Mouse (Mus musculus): ENCODE results near the gene Hgfac. TPM values are rescaled to one million over a fixed set of nuclear protein-coding genes. Genes with fewer than 3 reads are reported as not detected.

Hgfac gene
- polyA plus RNA-seq (2012; rRNA removed) = 3.7 and 6.1 TPM in 2 replicates

DNA sequence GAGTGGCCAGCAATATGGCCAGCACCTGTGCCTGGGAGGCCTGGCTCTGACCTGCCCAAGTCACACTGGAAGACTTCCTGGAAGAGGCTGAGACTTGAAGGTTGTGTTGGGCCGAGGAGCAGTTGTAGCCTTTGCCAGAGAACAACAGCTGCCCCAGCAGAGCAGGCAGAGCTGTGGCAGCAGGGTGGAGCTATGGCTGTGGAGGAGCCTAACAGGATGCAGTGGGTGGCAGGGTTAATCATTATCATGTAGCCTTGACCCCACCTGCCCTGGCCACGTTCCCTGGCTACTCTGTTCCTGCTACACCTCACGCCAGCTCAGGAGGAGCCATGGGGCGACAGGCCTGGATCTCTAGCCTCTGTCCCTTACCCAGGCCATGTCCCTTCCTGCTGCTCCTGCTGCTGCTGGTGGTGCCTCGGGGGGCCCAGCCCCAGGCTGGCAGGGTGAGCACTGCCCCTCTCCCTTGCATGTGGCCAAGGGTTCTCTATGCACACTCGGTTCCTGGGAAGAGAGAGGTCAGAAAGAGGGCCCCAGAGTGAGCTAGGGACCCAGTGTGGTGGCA lies at the start of gene Hgfac:
TSS of gene Hgfac (plus strand) at position 242 of the 562 bp plus-strand sequence.

DNA sequence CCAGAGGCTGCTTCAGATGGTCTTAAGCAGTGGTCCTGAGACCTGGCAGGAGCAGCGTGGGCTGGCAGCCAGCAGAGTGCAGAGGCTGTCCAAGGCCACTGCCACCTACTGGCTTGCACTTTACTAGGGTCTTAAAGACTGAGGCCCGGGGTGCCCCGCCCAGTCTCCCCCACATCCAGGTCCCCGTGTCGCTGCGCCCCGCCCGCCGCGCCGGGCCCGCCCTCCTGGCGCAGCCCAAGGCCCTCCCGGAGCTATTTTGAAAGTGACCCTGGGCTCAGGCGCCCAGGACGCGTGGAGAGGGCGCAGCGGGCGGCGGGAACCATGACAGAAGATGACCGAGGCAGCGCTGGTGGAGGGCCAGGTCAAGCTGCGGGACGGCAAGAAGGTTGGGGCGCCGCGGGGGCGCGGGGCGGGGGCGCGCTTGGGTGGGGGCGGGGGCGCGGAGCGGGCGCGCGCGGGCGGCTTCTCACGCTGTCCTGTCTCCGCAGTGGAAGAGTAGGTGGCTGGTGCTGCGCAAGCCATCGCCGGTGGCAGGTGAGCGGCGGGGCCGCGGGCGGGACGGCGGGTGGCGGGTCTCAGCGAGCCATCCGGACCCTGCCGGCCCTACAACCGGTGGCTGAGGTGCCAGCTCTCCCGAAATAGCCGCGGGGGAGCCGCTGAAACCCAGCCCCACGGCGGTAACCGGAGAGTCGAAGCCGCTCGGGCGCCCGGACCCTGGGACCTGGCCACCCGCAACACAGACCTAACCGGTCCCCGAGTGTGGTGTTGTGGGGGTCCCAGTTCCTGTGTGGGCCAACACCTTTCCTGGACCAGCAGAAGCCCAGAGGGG lies 15.5 kb downstream of the Hgfac start, which contains the start of gene Dok7:
TSS of gene Dok7 (plus strand) at position 163 of the 829 bp plus-strand sequence.

Other genes with a start within 250 kb of the Hgfac start
- gene Msantd1, start 133.5 kb upstream of the Hgfac start, polyA plus RNA-seq (2012; rRNA removed) = 6.4 and 7.5 TPM in 2 replicates
- gene Rgs12, start 92.1 kb upstream of the Hgfac start, polyA plus RNA-seq (2012; rRNA removed) = 57.1 and 58.9 TPM in 2 replicates
- 0.55 and 1.7 TPM in 2 replicates for gene Dok7, start 15.3 kb downstream of the Hgfac start, polyA plus RNA-seq (2012; rRNA removed)
- 49.1 and 52.0 TPM in 2 replicates for gene Lrpap1, start 64.3 kb downstream of the Hgfac start, polyA plus RNA-seq (2012; rRNA removed)
- 0.19 and 0.22 TPM in 2 replicates for gene Adra2c, start 236.8 kb downstream of the Hgfac start, polyA plus RNA-seq (2012; rRNA removed)

All from central nervous system, embryonic 11.5 days (tissue).